Mouse (Mus musculus): ENCODE results near the gene Selplg. TPM values are rescaled to one million over a fixed set of nuclear protein-coding genes. Genes with fewer than 3 reads are reported as not detected.
"Not testable (repeated sequence)": the region's sequence is repeated elsewhere in the genome, so short reads cannot be mapped to it uniquely, and the experiment has no call there.

Gene Selplg
- polyA plus RNA-seq, 1 experiment: 1.3 TPM

GRCm38 (mm10) chr5:113818572-113818971, 13.9 kb downstream of the Selplg start:
- DNase-seq (ENCODE audit: low read depth): peak; percentile 60

GRCm38 (mm10) chr5:113815638-113816152, 16.7 kb downstream of the Selplg start:
- peak; percentile 73 for DNase-seq (ENCODE audit: low read depth)
- TF ChIP-seq POLR2A (IDR thresholded peaks at IDR 0.05; ENCODE audit: borderline replicate concordance, extremely low read depth, insufficient read depth, insufficient read length, poor library complexity, severe bottlenecking) (no peak), CTCF (IDR thresholded peaks at IDR 0.05; ENCODE audit: borderline replicate concordance, extremely low read depth, insufficient read depth, insufficient read length) (peak; percentile 92)

More at GRCm38 (mm10) chr5:113818572-113818971, 13.9 kb downstream of the Selplg start:
- TF ChIP-seq CTCF (IDR thresholded peaks at IDR 0.05; ENCODE audit: borderline replicate concordance, extremely low read depth, insufficient read depth, insufficient read length): no peak
- no peak for TF ChIP-seq POLR2A (IDR thresholded peaks at IDR 0.05; ENCODE audit: borderline replicate concordance, extremely low read depth, insufficient read depth, insufficient read length, poor library complexity, severe bottlenecking)

GRCm38 (mm10) chr5:113815041-113815389, 17.4 kb downstream of the Selplg start:
- no peak for DNase-seq (ENCODE audit: low read depth)
- no peak for TF ChIP-seq POLR2A (IDR thresholded peaks at IDR 0.05; ENCODE audit: borderline replicate concordance, extremely low read depth, insufficient read depth, insufficient read length, poor library complexity, severe bottlenecking)
- no peak for TF ChIP-seq CTCF (IDR thresholded peaks at IDR 0.05; ENCODE audit: borderline replicate concordance, extremely low read depth, insufficient read depth, insufficient read length)

- DNase-seq (ENCODE audit: low read depth): no peak
- TF ChIP-seq CTCF (IDR thresholded peaks at IDR 0.05; ENCODE audit: borderline replicate concordance, extremely low read depth, insufficient read depth, insufficient read length): no peak
- no peak for TF ChIP-seq POLR2A (IDR thresholded peaks at IDR 0.05; ENCODE audit: borderline replicate concordance, extremely low read depth, insufficient read depth, insufficient read length, poor library complexity, severe bottlenecking)
Observed at GRCm38 (mm10) chr5:113814111-113815040, 18.1 kb downstream of the Selplg start.

GRCm38 (mm10) chr5:113813608-113814007, 18.8 kb downstream of the Selplg start:
- TF ChIP-seq CTCF (IDR thresholded peaks at IDR 0.05; ENCODE audit: borderline replicate concordance, extremely low read depth, insufficient read depth, insufficient read length) (peak; percentile 37; the same call in 1 of the 2 replicates), POLR2A (IDR thresholded peaks at IDR 0.05; ENCODE audit: borderline replicate concordance, extremely low read depth, insufficient read depth, insufficient read length, poor library complexity, severe bottlenecking) (no peak)
- no peak for DNase-seq (ENCODE audit: low read depth)

GRCm38 (mm10) chr5:113812638-113813037, 19.8 kb downstream of the Selplg start:
- TF ChIP-seq POLR2A (IDR thresholded peaks at IDR 0.05; ENCODE audit: borderline replicate concordance, extremely low read depth, insufficient read depth, insufficient read length, poor library complexity, severe bottlenecking) (no peak), CTCF (IDR thresholded peaks at IDR 0.05; ENCODE audit: borderline replicate concordance, extremely low read depth, insufficient read depth, insufficient read length) (no peak)

GRCm38 (mm10) chr5:113811824-113812420, 20.5 kb downstream of the Selplg start:
- peak; percentile 7; the same call in 1 of the 2 replicates for TF ChIP-seq CTCF (IDR thresholded peaks at IDR 0.05; ENCODE audit: borderline replicate concordance, extremely low read depth, insufficient read depth, insufficient read length)
- DNase-seq (ENCODE audit: low read depth): not testable (repeated sequence)

More at GRCm38 (mm10) chr5:113812638-113813037, 19.8 kb downstream of the Selplg start:
- DNase-seq (ENCODE audit: low read depth): no peak

GRCm38 (mm10) chr5:113810111-113810510, 22.3 kb downstream of the Selplg start:
- no peak for DNase-seq (ENCODE audit: low read depth)
- TF ChIP-seq CTCF (IDR thresholded peaks at IDR 0.05; ENCODE audit: borderline replicate concordance, extremely low read depth, insufficient read depth, insufficient read length): no peak
- no peak for TF ChIP-seq POLR2A (IDR thresholded peaks at IDR 0.05; ENCODE audit: borderline replicate concordance, extremely low read depth, insufficient read depth, insufficient read length, poor library complexity, severe bottlenecking)

- TF ChIP-seq POLR2A (IDR thresholded peaks at IDR 0.05; ENCODE audit: borderline replicate concordance, extremely low read depth, insufficient read depth, insufficient read length, poor library complexity, severe bottlenecking): no peak
- no peak for TF ChIP-seq CTCF (IDR thresholded peaks at IDR 0.05; ENCODE audit: borderline replicate concordance, extremely low read depth, insufficient read depth, insufficient read length)
- DNase-seq (ENCODE audit: low read depth): no peak
Observed at GRCm38 (mm10) chr5:113808177-113808576, 24.3 kb downstream of the Selplg start.

GRCm38 (mm10) chr5:113807712-113808111, 24.7 kb downstream of the Selplg start:
- TF ChIP-seq POLR2A (IDR thresholded peaks at IDR 0.05; ENCODE audit: borderline replicate concordance, extremely low read depth, insufficient read depth, insufficient read length, poor library complexity, severe bottlenecking) (no peak), CTCF (IDR thresholded peaks at IDR 0.05; ENCODE audit: borderline replicate concordance, extremely low read depth, insufficient read depth, insufficient read length) (no peak)
- DNase-seq (ENCODE audit: low read depth): no peak

- DNase-seq (ENCODE audit: low read depth): no peak
- TF ChIP-seq POLR2A (IDR thresholded peaks at IDR 0.05; ENCODE audit: borderline replicate concordance, extremely low read depth, insufficient read depth, insufficient read length, poor library complexity, severe bottlenecking) (no peak), CTCF (IDR thresholded peaks at IDR 0.05; ENCODE audit: borderline replicate concordance, extremely low read depth, insufficient read depth, insufficient read length) (no peak)
Observed at GRCm38 (mm10) chr5:113806414-113806813, 26.0 kb downstream of the Selplg start.

Data from brain, embryonic 14.5 days (tissue).